Mouse (Mus musculus): ENCODE measurements around the gene Lbr.
A peak's percentile ranks its signal among the peaks of the same experiment; 100 is the strongest.
"Not testable (repeated sequence)": the region's sequence is repeated elsewhere in the genome, so short reads cannot be mapped to it uniquely, and the experiment has no call there.

The Lbr gene

DNA sequence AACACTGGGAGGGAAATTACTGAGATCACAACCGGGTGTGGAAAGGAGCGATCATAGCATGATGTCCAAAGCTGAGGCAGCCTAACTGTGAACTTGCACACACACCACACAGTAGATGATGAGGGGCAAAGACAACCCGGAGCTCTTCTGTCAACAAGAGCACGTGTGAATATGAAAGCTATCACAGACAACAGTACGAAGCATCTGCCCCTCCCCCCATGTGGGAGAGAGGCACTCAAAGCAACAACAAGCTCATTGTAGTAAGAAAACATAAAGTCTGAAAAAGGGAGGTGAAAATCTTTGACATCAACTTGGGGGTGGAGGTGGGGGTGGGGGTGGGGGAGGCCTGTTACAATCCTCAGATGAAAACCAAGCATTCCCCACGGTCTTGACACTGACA, 9.7 kb downstream of the Lbr start:
- no peak for TF ChIP-seq NANOG (IDR thresholded peaks at IDR 0.05; ENCODE audit: borderline replicate concordance, low read length)
- TF ChIP-seq CTCF (conservative IDR thresholded peaks at IDR 0.05; ENCODE audit: low read length), result no peak
- TF ChIP-seq POU5F1 (IDR thresholded peaks at IDR 0.05; ENCODE audit: borderline replicate concordance, low read length), result no peak
- H3K4me1 ChIP-seq (replicated peaks; ENCODE audit: low read depth, low read length), result peaks cover 59% of the 10 kb centered on the region
- peaks cover 95% of the 10 kb centered on the region for H3K36me3 ChIP-seq (ENCODE audit: insufficient read depth, low read length)
- no peaks in the 10 kb centered on the region for H3K9me3 ChIP-seq (ENCODE audit: low read length)
- no peak overlapping the region for H3K4me3 ChIP-seq (replicated peaks; ENCODE audit: low read length)
- no peaks in the 10 kb centered on the region for H3K27me3 ChIP-seq (ENCODE audit: insufficient read depth, low read length)

DNA sequence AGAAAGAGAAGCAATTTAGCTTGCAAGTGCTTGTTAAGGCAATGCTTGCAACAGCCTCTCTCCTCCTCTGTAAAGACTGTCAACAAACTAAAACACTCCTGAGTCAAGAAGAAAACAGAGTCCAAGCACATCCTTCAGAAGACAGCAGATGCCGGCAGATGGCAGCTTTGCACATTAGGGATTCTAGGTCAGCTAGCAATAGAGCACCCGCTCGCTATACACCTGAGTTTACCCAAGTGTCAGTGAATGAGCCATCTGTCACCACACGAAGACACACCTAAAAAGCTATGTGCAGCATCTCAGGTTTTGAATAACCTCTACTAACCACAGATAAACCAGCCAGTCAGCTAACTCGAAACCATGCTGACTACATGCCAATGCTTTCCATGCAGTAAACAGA, 10.1 kb downstream of the Lbr start:
- Histone ChIP-seq H3K27me3 (ENCODE audit: insufficient read depth, low read length) (no peaks in the 10 kb centered on the region), H3K36me3 (ENCODE audit: insufficient read depth, low read length) (peaks cover 95% of the 10 kb centered on the region), H3K4me3 (replicated peaks; ENCODE audit: low read length) (no peak overlapping the region), H3K9me3 (ENCODE audit: low read length) (no peaks in the 10 kb centered on the region), H3K4me1 (replicated peaks; ENCODE audit: low read depth, low read length) (peaks cover 55% of the 10 kb centered on the region)
- TF ChIP-seq NANOG (IDR thresholded peaks at IDR 0.05; ENCODE audit: borderline replicate concordance, low read length), result no peak
- TF ChIP-seq CTCF (conservative IDR thresholded peaks at IDR 0.05; ENCODE audit: low read length), result no peak
- TF ChIP-seq POU5F1 (IDR thresholded peaks at IDR 0.05; ENCODE audit: borderline replicate concordance, low read length), result no peak

DNA sequence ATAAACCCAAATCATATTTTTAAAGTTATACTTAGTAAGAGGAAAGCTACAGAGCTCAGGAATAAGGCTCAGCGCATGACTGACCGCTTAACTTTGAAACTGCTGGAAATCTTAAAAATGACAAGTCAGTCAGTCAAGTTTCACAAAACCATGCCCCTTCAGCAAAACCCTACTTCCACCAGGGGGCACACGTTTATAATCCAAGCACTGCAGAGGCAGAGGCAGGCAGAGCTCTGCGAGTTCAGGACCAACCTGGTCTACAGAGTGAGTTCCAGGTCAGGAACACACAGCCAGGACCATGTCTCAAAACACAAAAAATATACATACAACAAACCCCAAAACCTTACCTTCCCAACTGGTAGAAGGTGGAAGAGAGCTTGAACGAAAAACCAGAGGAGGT, 14.5 kb downstream of the Lbr start:
- peak; percentile 39 for TF ChIP-seq CTCF (conservative IDR thresholded peaks at IDR 0.05; ENCODE audit: low read length)
- no peak for TF ChIP-seq POU5F1 (IDR thresholded peaks at IDR 0.05; ENCODE audit: borderline replicate concordance, low read length)
- TF ChIP-seq NANOG (IDR thresholded peaks at IDR 0.05; ENCODE audit: borderline replicate concordance, low read length), result no peak
- no peak overlapping the region for H3K4me3 ChIP-seq (replicated peaks; ENCODE audit: low read length)
- H3K9me3 ChIP-seq (ENCODE audit: low read length), result no peaks in the 10 kb centered on the region
- H3K4me1 ChIP-seq (replicated peaks; ENCODE audit: low read depth, low read length), result peaks cover 23% of the 10 kb centered on the region
- no peaks in the 10 kb centered on the region for H3K27me3 ChIP-seq (ENCODE audit: insufficient read depth, low read length)
- H3K36me3 ChIP-seq (ENCODE audit: insufficient read depth, low read length), result peaks cover 96% of the 10 kb centered on the region

DNA sequence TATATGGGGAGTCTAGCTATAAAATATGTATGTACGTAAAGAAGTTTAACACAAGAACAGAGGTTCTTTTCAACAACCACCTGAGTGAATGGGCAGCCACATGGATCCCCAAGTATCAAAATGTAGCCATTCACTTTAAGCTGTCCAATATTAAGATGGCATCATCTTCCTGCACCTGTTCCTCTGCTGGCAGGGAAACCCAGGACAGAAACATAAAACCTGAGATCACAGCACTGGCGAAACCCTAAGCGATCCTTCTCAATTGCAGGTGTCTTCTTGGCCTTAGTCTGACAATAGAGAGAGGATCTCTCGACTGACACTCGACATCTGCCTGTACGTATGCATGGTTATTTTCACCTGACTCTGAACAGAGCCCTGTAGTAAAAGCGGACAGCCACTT, 16.1 kb downstream of the Lbr start:
- TF ChIP-seq POU5F1 (IDR thresholded peaks at IDR 0.05; ENCODE audit: borderline replicate concordance, low read length), result no peak
- TF ChIP-seq NANOG (IDR thresholded peaks at IDR 0.05; ENCODE audit: borderline replicate concordance, low read length), result no peak
- TF ChIP-seq CTCF (conservative IDR thresholded peaks at IDR 0.05; ENCODE audit: low read length), result no peak
- H3K27me3 ChIP-seq (ENCODE audit: insufficient read depth, low read length), result no peaks in the 10 kb centered on the region
- peaks cover 97% of the 10 kb centered on the region for H3K36me3 ChIP-seq (ENCODE audit: insufficient read depth, low read length)
- no peak overlapping the region for H3K4me3 ChIP-seq (replicated peaks; ENCODE audit: low read length)
- peaks cover 13% of the 10 kb centered on the region; the same call in 1 of the 2 replicates for H3K4me1 ChIP-seq (replicated peaks; ENCODE audit: low read depth, low read length)
- no peaks in the 10 kb centered on the region for H3K9me3 ChIP-seq (ENCODE audit: low read length)

DNA sequence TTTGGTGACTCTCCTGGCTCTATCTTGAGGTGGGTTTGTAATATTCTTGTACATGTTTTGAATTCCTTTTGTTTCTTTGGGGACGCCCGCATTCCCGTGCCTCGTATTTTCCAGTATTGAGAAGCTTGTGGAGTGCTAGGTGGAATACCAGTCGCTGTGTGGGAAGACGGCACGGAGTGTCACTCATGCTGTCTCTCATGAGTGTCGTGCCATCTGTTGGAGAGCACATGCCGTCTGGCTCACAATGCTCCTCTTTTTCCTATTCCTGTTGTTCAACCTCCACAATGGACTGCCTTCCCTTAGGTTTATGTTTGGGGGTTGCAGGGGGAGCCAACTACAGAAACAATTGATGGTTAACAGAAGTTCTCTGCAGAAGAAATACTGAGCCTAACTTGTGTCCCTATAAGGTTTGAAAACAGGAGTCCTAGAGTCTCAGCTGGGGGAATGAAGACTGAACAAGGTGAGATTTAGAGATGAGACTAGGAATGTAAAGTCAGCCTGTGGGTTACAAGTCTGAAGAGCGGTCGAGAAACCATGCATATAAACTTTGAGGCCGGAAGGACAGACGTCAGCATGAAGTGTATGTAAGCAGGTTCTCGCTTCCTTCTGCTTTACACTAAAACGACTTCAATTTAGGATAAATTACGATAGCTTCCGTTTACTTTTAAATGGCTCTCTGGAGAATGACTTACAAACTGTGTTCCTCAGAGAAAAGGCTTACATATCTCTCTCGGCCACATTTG, 31.2 kb downstream of the Lbr start:
- H3K4me3 ChIP-seq (replicated peaks; ENCODE audit: low read length), result no peak overlapping the region
- no peaks in the 10 kb centered on the region for H3K4me1 ChIP-seq (replicated peaks; ENCODE audit: low read depth, low read length)
- peaks cover 36% of the 10 kb centered on the region for H3K36me3 ChIP-seq (ENCODE audit: insufficient read depth, low read length)
- no peak for TF ChIP-seq CTCF (conservative IDR thresholded peaks at IDR 0.05; ENCODE audit: low read length)
- no peak for TF ChIP-seq NANOG (IDR thresholded peaks at IDR 0.05; ENCODE audit: borderline replicate concordance, low read length)
- TF ChIP-seq POU5F1 (IDR thresholded peaks at IDR 0.05; ENCODE audit: borderline replicate concordance, low read length), result no peak
- no peaks in the 10 kb centered on the region for H3K9me3 ChIP-seq (ENCODE audit: low read length)
- no peaks in the 10 kb centered on the region for H3K27me3 ChIP-seq (ENCODE audit: insufficient read depth, low read length)

DNA sequence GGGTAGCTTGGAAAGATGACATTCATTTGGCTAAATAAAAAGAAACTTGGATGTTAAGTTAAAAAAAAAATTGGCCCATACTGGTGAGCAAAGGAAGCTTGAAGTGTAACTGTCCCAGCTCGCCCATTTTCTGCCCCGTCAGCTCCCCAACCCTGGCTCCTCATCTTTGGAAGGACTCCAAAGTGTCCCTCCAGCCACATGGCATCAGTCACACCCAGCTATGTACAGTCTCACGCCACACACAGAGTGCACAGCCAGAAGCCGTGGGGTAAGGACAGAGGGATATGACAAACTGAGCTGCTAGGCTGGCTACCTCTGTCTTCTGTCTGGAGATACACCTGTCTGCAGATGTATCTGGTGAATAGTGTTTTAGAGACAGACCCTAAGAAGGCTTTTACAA, 42.2 kb downstream of the Lbr start:
- no peaks in the 10 kb centered on the region for H3K4me1 ChIP-seq (replicated peaks; ENCODE audit: low read depth, low read length)
- H3K36me3 ChIP-seq (ENCODE audit: insufficient read depth, low read length), result no peaks in the 10 kb centered on the region
- no peaks in the 10 kb centered on the region for H3K9me3 ChIP-seq (ENCODE audit: low read length)
- H3K4me3 ChIP-seq (replicated peaks; ENCODE audit: low read length), result no peak overlapping the region
- no peaks in the 10 kb centered on the region for H3K27me3 ChIP-seq (ENCODE audit: insufficient read depth, low read length)
- TF ChIP-seq POU5F1 (IDR thresholded peaks at IDR 0.05; ENCODE audit: borderline replicate concordance, low read length) (no peak), NANOG (IDR thresholded peaks at IDR 0.05; ENCODE audit: borderline replicate concordance, low read length) (no peak), CTCF (conservative IDR thresholded peaks at IDR 0.05; ENCODE audit: low read length) (no peak)

DNA sequence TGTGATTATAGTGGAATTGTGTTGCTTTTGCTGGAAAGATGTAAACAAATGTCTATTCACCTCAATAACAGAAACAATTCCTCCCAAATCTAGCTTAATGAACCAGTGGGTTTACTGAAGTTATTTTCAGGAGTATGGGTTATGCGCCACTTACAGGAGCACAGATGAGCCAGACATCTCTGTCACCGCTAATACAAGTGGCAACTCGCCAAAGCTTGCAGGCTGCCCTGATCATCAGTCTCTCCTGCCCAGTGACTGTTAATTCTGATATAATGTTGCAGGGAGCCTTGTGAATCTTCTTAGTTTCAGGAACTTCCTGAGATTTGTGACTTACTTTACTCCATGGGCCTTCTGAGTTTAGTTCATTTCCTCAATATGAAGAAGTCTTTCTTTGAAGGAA, 42.9 kb downstream of the Lbr start:
- Histone ChIP-seq H3K9me3 (ENCODE audit: low read length) (no peaks in the 10 kb centered on the region), H3K36me3 (ENCODE audit: insufficient read depth, low read length) (no peaks in the 10 kb centered on the region), H3K27me3 (ENCODE audit: insufficient read depth, low read length) (no peaks in the 10 kb centered on the region), H3K4me1 (replicated peaks; ENCODE audit: low read depth, low read length) (no peaks in the 10 kb centered on the region), H3K4me3 (replicated peaks; ENCODE audit: low read length) (no peak overlapping the region)
- TF ChIP-seq NANOG (IDR thresholded peaks at IDR 0.05; ENCODE audit: borderline replicate concordance, low read length) (no peak), POU5F1 (IDR thresholded peaks at IDR 0.05; ENCODE audit: borderline replicate concordance, low read length) (no peak), CTCF (conservative IDR thresholded peaks at IDR 0.05; ENCODE audit: low read length) (no peak)

DNA sequence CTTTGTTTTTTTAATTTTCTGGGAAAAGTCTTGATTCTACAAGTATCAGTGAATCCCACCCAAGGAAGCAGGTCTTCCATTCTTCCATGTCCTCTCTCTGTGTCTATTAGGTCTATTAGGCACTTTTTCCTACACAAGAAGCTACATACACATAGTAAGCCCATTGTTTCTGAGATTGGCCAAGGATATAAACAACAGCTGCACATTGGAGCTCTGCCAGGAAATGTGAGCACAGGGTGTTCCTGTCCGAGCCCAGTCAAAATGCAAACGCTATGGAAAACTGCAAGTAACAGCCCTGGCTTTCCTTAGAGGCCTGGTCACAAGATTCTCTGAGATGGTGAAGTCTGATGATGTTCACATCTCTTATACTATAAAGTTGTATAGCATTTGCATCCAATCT, 49.3 kb downstream of the Lbr start:
- TF ChIP-seq POU5F1 (IDR thresholded peaks at IDR 0.05; ENCODE audit: borderline replicate concordance, low read length) (no peak), CTCF (conservative IDR thresholded peaks at IDR 0.05; ENCODE audit: low read length) (no peak), NANOG (IDR thresholded peaks at IDR 0.05; ENCODE audit: borderline replicate concordance, low read length) (no peak)
- Histone ChIP-seq H3K27me3 (ENCODE audit: insufficient read depth, low read length) (no peaks in the 10 kb centered on the region), H3K36me3 (ENCODE audit: insufficient read depth, low read length) (no peaks in the 10 kb centered on the region), H3K9me3 (ENCODE audit: low read length) (peaks cover 18% of the 10 kb centered on the region), H3K4me3 (replicated peaks; ENCODE audit: low read length) (no peak overlapping the region), H3K4me1 (replicated peaks; ENCODE audit: low read depth, low read length) (no peaks in the 10 kb centered on the region)

DNA sequence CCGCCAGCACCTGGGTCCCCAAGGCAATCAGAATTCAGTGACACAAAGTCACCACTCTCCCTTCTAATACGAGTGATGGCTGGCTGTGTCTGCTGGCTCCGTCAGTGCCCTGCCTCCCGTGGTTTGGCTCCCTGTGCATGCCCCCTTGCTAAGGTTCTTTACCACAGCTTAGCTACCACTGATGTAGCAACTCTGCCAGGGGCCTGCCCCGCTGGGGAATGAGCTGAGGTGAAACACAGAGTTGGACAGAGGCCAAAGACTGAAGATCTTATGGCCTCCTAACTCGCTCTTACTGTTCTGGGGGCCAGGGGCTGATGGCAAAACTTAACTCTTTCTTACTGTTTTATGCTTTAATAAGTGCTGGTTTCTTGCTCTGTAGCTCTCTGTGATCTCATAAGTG, 52.9 kb downstream of the Lbr start:
- TF ChIP-seq POU5F1 (IDR thresholded peaks at IDR 0.05; ENCODE audit: borderline replicate concordance, low read length) (no peak), CTCF (conservative IDR thresholded peaks at IDR 0.05; ENCODE audit: low read length) (no peak), NANOG (IDR thresholded peaks at IDR 0.05; ENCODE audit: borderline replicate concordance, low read length) (no peak)
- Histone ChIP-seq H3K36me3 (ENCODE audit: insufficient read depth, low read length) (no peaks in the 10 kb centered on the region), H3K9me3 (ENCODE audit: low read length) (peaks cover 21% of the 10 kb centered on the region), H3K4me1 (replicated peaks; ENCODE audit: low read depth, low read length) (no peaks in the 10 kb centered on the region), H3K27me3 (ENCODE audit: insufficient read depth, low read length) (no peaks in the 10 kb centered on the region), H3K4me3 (replicated peaks; ENCODE audit: low read length) (no peak overlapping the region)

DNA sequence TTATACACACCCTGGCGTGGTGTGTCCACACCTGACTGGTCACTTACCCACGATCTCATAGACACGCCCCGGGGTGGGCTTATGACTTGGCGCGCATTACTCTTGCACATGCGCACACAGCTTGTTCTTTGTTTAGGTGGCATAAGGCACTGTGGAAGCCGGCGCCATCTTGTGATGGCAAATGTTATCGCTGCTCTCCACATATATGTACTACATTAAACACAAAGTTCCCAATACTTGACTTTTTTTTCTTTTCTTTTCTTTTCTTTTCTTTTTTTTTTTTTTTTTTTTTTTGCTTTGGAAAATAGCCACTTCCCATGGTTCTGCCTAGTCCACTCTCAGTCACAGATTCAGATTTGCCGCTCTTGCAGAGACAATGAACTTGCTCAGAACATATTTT, 60.2 kb downstream of the Lbr start:
- H3K36me3 ChIP-seq (ENCODE audit: insufficient read depth, low read length); H3K4me1 ChIP-seq (replicated peaks; ENCODE audit: low read depth, low read length); H3K27me3 ChIP-seq (ENCODE audit: insufficient read depth, low read length); H3K4me3 ChIP-seq (replicated peaks; ENCODE audit: low read length): not testable (repeated sequence)
- peaks cover 36% of the 10 kb centered on the region for H3K9me3 ChIP-seq (ENCODE audit: low read length)

All from E14TG2a.4 (cell line).